Mouse (Mus musculus): ENCODE data around the gene Znrf1. TPM values are rescaled to one million over a fixed set of nuclear protein-coding genes. Genes with fewer than 3 reads are reported as not detected.

Gene Znrf1
- 11.3 and 12.5 TPM in 2 replicates for polyA plus RNA-seq (2012; rRNA removed)

GRCm38 (mm10) chr8:111536031-111536977 lies at the start of gene Znrf1:
Gene Znrf1, plus strand, starts transcription at chr8:111536097.

GRCm38 (mm10) chr8:111521713-111522429 lies 14.0 kb upstream of the Znrf1 start, which contains the start of gene Wdr59:
Gene Wdr59, minus strand, starts transcription at chr8:111522092.

GRCm38 (mm10) chr8:111630105-111630521 lies 94.2 kb downstream of the Znrf1 start, which contains the start of gene Ldhd:
Gene Ldhd, minus strand, starts transcription at chr8:111630374.

GRCm38 (mm10) chr8:111643264-111644141 lies 107.6 kb downstream of the Znrf1 start, which contains the start of gene Zfp1:
Gene Zfp1, plus strand, starts transcription at chr8:111643401.

Other genes with a start within 250 kb of the Znrf1 start
- gene Rfwd3, start 235.9 kb upstream of the Znrf1 start, polyA plus RNA-seq (2012; rRNA removed) = 22.9 and 29.5 TPM in 2 replicates
- gene Mlkl, start 197.9 kb upstream of the Znrf1 start, polyA plus RNA-seq (2012; rRNA removed) = 1.7 and 2.7 TPM in 2 replicates
- 0.02 and 0.03 TPM in 2 replicates for gene Fa2h, start 142.3 kb upstream of the Znrf1 start, polyA plus RNA-seq (2012; rRNA removed)
- gene Wdr59, start 14.0 kb upstream of the Znrf1 start, polyA plus RNA-seq (2012; rRNA removed) = 2.7 and 2.8 TPM in 2 replicates
- 0.13 and 0.15 TPM in 2 replicates for gene Ldhd, start 94.3 kb downstream of the Znrf1 start, polyA plus RNA-seq (2012; rRNA removed)
- 3.7 and 4.2 TPM in 2 replicates for gene Zfp1, start 107.3 kb downstream of the Znrf1 start, polyA plus RNA-seq (2012; rRNA removed)
- 0.05 and 1.7 TPM in 2 replicates for gene Ctrb1, start 154.9 kb downstream of the Znrf1 start, polyA plus RNA-seq (2012; rRNA removed)
- 5.1 and 5.6 TPM in 2 replicates for gene Bcar1, start 207.7 kb downstream of the Znrf1 start, polyA plus RNA-seq (2012; rRNA removed)